Mouse (Mus musculus) lung, postnatal 0 days (tissue): ENCODE measurements at regions not wholly inside any gene's neighbourhood (a gene's known extent, or its start where the extent isn't known, plus 50 kb on each side); places are given as distances from the start of the nearest gene placed in this dataset.

Experiments
- ATAC-seq: fragments of 200-750 bp; cut with Nextera tagmentation; 2 replicates; pipeline ENCODE4 v1.8.0; 2017; ENCODE audit warnings: moderate library complexity
- DNase-seq: peaks from one replicate; pipeline ENCODE4 v3.0.0-alpha.2; 2016; ENCODE audit warnings: low spot score
- H3K27ac ChIP-seq: fragments of 300-500 bp; sonication (generic); 2 replicates; pipeline ENCODE4 v1.5.1; 2014; ENCODE audit warnings: antibody characterized with exemption, mild to moderate bottlenecking, low read length, mixed read lengths
- H3K27me3 ChIP-seq: fragments of 300-500 bp; sonication (generic); replicated peaks from 2 replicates; pipeline ENCODE4 v1.6.1; 2014; ENCODE audit warnings: low read length, mixed read lengths; ENCODE audit not compliant: insufficient read depth
- H3K36me3 ChIP-seq: fragments of 300-500 bp; sonication (generic); 2 replicates; pipeline ENCODE4 v1.6.1; 2014; ENCODE audit warnings: low read length, mixed read lengths; ENCODE audit not compliant: insufficient read depth
- H3K4me1 ChIP-seq: fragments of 300-500 bp; sonication (generic); 2 replicates; pipeline ENCODE4 v1.6.1; 2014; ENCODE audit warnings: antibody characterized with exemption, low read depth, low read length, mixed read lengths; ENCODE audit not compliant: insufficient read depth
- H3K4me2 ChIP-seq: fragments of 300-500 bp; sonication (generic); replicated peaks from 2 replicates; pipeline ENCODE4 v1.6.1; 2014; ENCODE audit warnings: low read depth, mild to moderate bottlenecking, low read length, moderate library complexity, mixed read lengths
- H3K4me3 ChIP-seq: fragments of 300-500 bp; sonication (generic); 2 replicates; pipeline ENCODE4 v1.5.1; 2014; ENCODE audit warnings: low read depth, low read length
- H3K9ac ChIP-seq: fragments of 300-500 bp; sonication (generic); replicated peaks from 2 replicates; pipeline ENCODE4 v1.6.1; 2014; ENCODE audit warnings: low read depth, mild to moderate bottlenecking
- H3K9me3 ChIP-seq: fragments of 300-500 bp; sonication (generic); 2 replicates; pipeline ENCODE4 v1.6.1; 2016; ENCODE audit warnings: low read length, mixed read lengths
- CTCF ChIP-seq: IDR thresholded peaks from 2 replicates; pipeline ENCODE4 v1.5.1; 2016; ENCODE audit warnings: antibody characterized with exemption, mild to moderate bottlenecking
- EP300 ChIP-seq: IDR thresholded peaks from 2 replicates; pipeline ENCODE4 v1.6.1; 2016; ENCODE audit warnings: antibody characterized with exemption, mild to moderate bottlenecking, control low read depth
- WGBS: fragments of 180-500 bp; shearing (Covaris S2); extraction: QIAGEN DNeasy Blood & Tissue Kit; methylation state at CpG from one replicate; pipeline ENCODE4 v1.1.7; 2014; 5-methylcytosine and 5-hydroxymethylcytosine counted together

DNA sequence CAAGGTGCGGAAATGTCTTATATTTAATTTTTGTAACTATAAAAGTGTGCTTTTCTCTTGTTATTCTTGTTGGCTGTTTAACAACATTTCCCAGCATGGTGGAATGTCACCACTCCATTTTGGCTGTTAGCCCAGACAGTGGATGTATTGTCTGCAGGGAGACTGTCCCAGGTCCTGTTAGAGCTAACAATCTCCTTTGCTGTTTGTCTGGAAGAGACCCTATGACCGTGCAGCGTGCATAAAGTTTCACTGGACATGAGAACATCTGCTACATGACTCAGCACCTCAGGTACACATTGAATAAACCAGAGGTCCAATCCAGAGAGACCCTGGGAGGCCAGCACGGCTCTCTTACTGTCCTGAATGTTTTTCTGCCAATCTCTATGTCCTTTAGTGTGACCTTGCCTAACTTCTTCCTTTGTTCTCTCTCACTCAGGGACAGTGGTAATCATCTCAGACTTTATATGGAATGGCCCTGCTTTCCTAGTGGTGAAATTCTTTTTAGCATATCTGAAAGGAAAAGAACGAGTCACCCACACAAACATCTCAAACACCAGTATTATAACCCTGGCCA, 450.7 kb downstream of the Fgf9 start:
- H3K4me3 ChIP-seq = no peak overlapping the region
- no peaks in the 10 kb centered on the region for H3K27me3 ChIP-seq
- no peak for TF ChIP-seq EP300
- no peak for TF ChIP-seq CTCF
- H3K36me3 ChIP-seq = no peaks in the 10 kb centered on the region
- no peak overlapping the region for H3K4me2 ChIP-seq
- H3K9ac ChIP-seq = no peak overlapping the region
- H3K4me1 ChIP-seq = no peaks in the 10 kb centered on the region
- H3K27ac ChIP-seq = no peak overlapping the region
- peak; percentile 45 for DNase-seq
- 29% methylated on average over 5 of the region's 5 CpGs for WGBS
- ATAC-seq = no peak
- no peaks in the 10 kb centered on the region for H3K9me3 ChIP-seq

DNA sequence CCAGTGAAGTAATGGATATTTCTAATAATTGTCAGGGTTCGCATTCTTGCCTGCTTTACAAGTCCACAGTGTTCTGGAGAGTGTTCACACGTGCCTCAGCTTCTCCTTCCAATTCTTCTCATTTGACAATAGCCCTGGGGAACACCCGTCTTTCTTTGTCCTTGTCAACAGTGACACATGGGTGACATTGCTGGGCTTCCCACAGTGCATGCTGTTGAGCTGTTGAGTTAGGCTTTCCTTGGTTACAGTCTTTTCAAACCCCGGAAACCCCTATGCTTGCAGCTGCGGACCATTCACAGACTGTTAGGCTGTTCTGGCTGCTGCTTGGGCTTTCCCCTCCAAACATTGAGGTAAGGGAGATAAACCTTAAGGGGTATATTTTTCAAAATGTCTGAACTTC, 450.0 kb downstream of the Fgf9 start:
- H3K4me1 ChIP-seq = no peaks in the 10 kb centered on the region
- DNase-seq = no peak
- H3K4me2 ChIP-seq = no peak overlapping the region
- H3K27me3 ChIP-seq = no peaks in the 10 kb centered on the region
- no peak for TF ChIP-seq CTCF
- no peak for TF ChIP-seq EP300
- no peaks in the 10 kb centered on the region for H3K9me3 ChIP-seq
- H3K36me3 ChIP-seq = no peaks in the 10 kb centered on the region
- 76% methylated on average over 5 of the region's 5 CpGs for WGBS
- ATAC-seq = no peak
- H3K27ac ChIP-seq = no peak overlapping the region
- H3K4me3 ChIP-seq = no peak overlapping the region
- H3K9ac ChIP-seq = no peak overlapping the region

DNA sequence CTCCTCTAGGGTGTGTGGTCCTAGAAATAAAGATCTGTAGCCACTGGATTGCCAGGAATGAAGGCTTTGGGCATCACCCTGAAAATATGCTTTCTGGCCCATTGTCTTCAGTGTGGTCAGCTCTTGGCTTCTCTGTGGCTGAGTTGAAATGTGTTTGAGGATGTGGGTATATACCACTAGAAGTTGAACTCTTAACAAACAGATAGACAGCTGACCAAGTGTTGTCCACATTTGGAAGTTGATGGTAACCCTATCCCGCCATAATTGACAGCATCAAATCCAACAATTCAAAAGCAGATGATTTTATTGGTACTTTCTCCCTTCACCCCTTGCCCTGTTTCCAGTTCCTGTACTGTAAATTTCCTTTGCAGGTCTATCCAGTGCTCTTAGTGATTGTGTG, 448.7 kb downstream of the Fgf9 start:
- WGBS = 81% methylated on average over 1 of the region's 1 CpGs
- no peak overlapping the region for H3K4me2 ChIP-seq

DNA sequence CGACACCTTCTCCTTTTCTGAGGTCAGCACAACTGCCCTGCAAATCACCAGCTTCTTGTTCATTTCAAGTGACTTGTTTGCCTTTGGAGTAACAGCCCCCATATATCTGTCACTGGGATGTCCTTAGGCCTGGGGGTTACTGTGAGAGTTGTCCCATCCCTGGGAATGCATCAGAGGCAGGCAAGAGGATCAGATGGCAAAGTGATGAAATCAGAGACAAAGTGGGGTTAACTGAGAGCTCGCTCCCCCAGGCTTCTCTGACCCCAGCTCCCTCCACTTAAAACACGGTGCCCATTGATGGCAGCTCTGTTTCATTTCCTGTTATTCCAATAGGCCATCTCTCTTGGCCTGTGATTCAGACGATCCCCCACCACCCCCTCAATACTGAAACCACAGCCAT, 446.2 kb downstream of the Fgf9 start:
- Histone ChIP-seq H3K27me3 (no peaks in the 10 kb centered on the region), H3K27ac (no peak overlapping the region), H3K9me3 (no peaks in the 10 kb centered on the region), H3K9ac (no peak overlapping the region), H3K4me2 (no peak overlapping the region), H3K4me1 (no peaks in the 10 kb centered on the region), H3K4me3 (no peak overlapping the region), H3K36me3 (no peaks in the 10 kb centered on the region)
- DNase-seq = no peak
- TF ChIP-seq CTCF = no peak
- no peak for TF ChIP-seq EP300
- WGBS = 39% methylated on average over 4 of the region's 4 CpGs
- ATAC-seq = no peak

More for the DNA sequence above, 448.7 kb downstream of the Fgf9 start:
- H3K9me3 ChIP-seq = no peaks in the 10 kb centered on the region
- TF ChIP-seq EP300 = no peak
- no peak for TF ChIP-seq CTCF
- ATAC-seq (no peak), DNase-seq (no peak)
- no peaks in the 10 kb centered on the region for H3K4me1 ChIP-seq
- H3K9ac ChIP-seq = no peak overlapping the region
- no peaks in the 10 kb centered on the region for H3K36me3 ChIP-seq
- H3K27me3 ChIP-seq = no peaks in the 10 kb centered on the region
- no peak overlapping the region for H3K4me3 ChIP-seq
- H3K27ac ChIP-seq = no peak overlapping the region

DNA sequence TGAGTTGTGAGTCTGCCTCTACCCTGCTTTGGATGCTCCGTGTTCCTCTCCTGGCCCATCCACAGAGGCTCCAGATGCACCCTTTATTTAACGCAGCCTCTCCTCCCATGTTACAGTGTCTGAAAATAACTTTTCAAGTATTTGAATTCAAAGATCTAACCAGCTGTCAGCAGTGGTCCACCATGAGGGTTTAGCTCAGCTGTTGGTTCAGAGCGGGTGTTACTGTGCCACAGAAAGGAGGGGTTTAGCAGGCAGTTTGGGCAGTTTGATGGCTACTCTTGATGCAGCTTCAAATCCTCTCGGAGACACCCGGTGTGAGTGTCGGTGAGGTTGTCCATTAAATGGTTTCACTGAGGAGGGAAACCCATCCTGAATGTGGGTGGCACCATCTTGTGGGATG, 441.8 kb downstream of the Fgf9 start:
- Histone ChIP-seq H3K4me3 (no peak overlapping the region), H3K4me1 (no peaks in the 10 kb centered on the region), H3K9ac (no peak overlapping the region), H3K27me3 (no peaks in the 10 kb centered on the region), H3K9me3 (no peaks in the 10 kb centered on the region), H3K4me2 (no peak overlapping the region), H3K27ac (no peak overlapping the region), H3K36me3 (no peaks in the 10 kb centered on the region)
- WGBS = 84% methylated on average over 6 of the region's 6 CpGs
- TF ChIP-seq EP300 (no peak), CTCF (no peak)
- no peak for DNase-seq
- no peak for ATAC-seq

DNA sequence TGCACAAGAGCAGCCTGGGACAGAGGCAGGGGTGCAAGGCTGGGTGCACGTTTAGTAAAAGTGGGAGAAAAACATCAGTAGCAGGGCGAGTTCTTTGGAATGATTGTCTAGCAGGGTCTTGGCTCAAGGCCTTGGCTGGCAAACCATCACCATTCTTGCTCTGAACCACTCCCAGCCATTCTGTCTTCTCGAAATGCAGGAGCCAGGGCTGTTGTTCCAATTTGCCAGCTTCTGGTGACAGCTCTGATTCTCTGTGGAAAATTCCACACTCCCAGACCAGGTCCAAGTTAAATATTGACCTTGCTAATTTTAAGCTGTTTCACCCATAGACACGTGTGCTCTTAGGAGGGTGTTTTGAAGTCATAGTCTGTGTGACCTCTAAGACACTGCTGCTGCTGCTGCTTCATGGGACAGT, 441.2 kb downstream of the Fgf9 start:
- no peak overlapping the region for H3K9ac ChIP-seq
- no peak overlapping the region for H3K4me2 ChIP-seq
- WGBS = 33% methylated on average over 4 of the region's 4 CpGs
- H3K27me3 ChIP-seq = no peaks in the 10 kb centered on the region
- no peak overlapping the region for H3K4me3 ChIP-seq
- H3K4me1 ChIP-seq = no peaks in the 10 kb centered on the region
- TF ChIP-seq CTCF (no peak), EP300 (no peak)
- DNase-seq (no peak), ATAC-seq (no peak)
- H3K36me3 ChIP-seq = no peaks in the 10 kb centered on the region
- no peaks in the 10 kb centered on the region for H3K9me3 ChIP-seq
- H3K27ac ChIP-seq = no peak overlapping the region

DNA sequence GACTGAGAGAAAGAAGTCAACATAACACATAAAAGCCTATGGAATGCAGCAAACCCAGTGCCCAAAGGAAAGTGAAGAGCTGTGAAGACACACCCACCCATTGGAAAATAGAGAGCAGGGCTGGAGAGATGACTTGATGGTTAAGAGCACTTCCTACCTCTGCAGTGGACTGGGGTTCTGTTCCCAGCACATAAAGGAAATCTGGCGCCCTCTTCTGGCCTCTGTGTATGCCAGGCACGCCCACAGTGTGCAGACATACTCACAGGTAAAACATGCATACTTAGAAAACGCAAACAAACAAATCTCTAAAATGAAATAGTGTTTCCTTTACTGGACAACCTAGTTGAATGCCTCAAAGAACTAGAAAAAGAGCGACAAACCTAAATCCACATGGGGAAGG, 440.4 kb downstream of the Fgf9 start:
- Histone ChIP-seq H3K4me2 (no peak overlapping the region), H3K9ac (no peak overlapping the region), H3K27me3 (no peaks in the 10 kb centered on the region), H3K4me1 (no peaks in the 10 kb centered on the region), H3K9me3 (no peaks in the 10 kb centered on the region), H3K27ac (no peak overlapping the region), H3K36me3 (no peaks in the 10 kb centered on the region), H3K4me3 (no peak overlapping the region)
- TF ChIP-seq EP300 (no peak), CTCF (peak; percentile 14; the same call in 1 of the 2 replicates)
- no peak for DNase-seq
- WGBS = 80% methylated on average over 4 of the region's 4 CpGs
- no peak for ATAC-seq
